In genomic region chr4:137500953-137501352, GRCm38 (mm10) we compare ENCODE assay signal across 19 mouse cellular contexts. TPM values are rescaled to one million over a fixed set of nuclear protein-coding genes. Genes with fewer than 3 reads are reported as not detected.
DNase-seq lines count a peak whose midpoint lies in the region; ATAC-seq and TF ChIP-seq lines count a peak whose summit lies in the region.
"Had no signal": no experiment of that assay in that cellular context is flagged by ENCODE, and none has a peak within 500 bp of the region (broad histone marks: within the 10 kb centered on the region; RNA-seq: fewer than 3 reads in every experiment).

No protein-coding gene starts in this region.

- no peak for ATAC-seq in liver, postnatal 0 days
- ATAC-seq: intestine, postnatal 0 days had no signal

- intact Hi-C loops in heart, postnatal 14 days (cut with DNase I): loop anchor here (5.0 kb wide), 1 partner anchor 54 kb away; no protein-coding TSS in a partner anchor

- H3K27me3 ChIP-seq in liver, postnatal 0 days (ENCODE audit: insufficient read depth, low read length): no peaks in the 10 kb centered on the region
- H3K27me3 ChIP-seq: embryonic facial prominence, embryonic 15.5 days; forebrain, embryonic 12.5 days; hindbrain, embryonic 13.5 days had no signal

- TF ChIP-seq EP300 in liver, postnatal 0 days (IDR thresholded peaks at IDR 0.05; ENCODE audit: low read depth): no peak

- no peak overlapping the region for H3K4me3 ChIP-seq in liver, postnatal 0 days (ENCODE audit: low read depth, low read length)
- H3K4me3 ChIP-seq: embryonic facial prominence, embryonic 15.5 days; forebrain, embryonic 12.5 days; hindbrain, embryonic 13.5 days had no signal

- peaks cover 11% of the 10 kb centered on the region; the same call in 1 of the 2 replicates for H3K4me1 ChIP-seq in liver, postnatal 0 days (ENCODE audit: insufficient read depth)
- H3K4me1 ChIP-seq: forebrain, embryonic 12.5 days had no signal

- no peak overlapping the region for H3K9ac ChIP-seq in liver, postnatal 0 days (replicated peaks)
- H3K9ac ChIP-seq: embryonic facial prominence, embryonic 15.5 days; forebrain, embryonic 12.5 days; hindbrain, embryonic 13.5 days had no signal

- no peak overlapping the region for H3K27ac ChIP-seq in liver, postnatal 0 days (ENCODE audit: low read depth)
- H3K27ac ChIP-seq: embryonic facial prominence, embryonic 15.5 days; forebrain, embryonic 12.5 days; hindbrain, embryonic 13.5 days had no signal

- no peak overlapping the region for H3K4me2 ChIP-seq in liver, postnatal 0 days (ENCODE audit: low read depth, low read length)
- H3K4me2 ChIP-seq: embryonic facial prominence, embryonic 15.5 days; forebrain, embryonic 12.5 days; hindbrain, embryonic 13.5 days had no signal

- TF ChIP-seq CTCF in liver, postnatal 0 days (IDR thresholded peaks at IDR 0.05; ENCODE audit: low read depth): no peak

- peak; percentile 55 to 68 for DNase-seq in heart, adult 18-20 months
- no peak for DNase-seq in heart, postnatal 14 days
- DNase-seq in urinary bladder, postnatal 14 days (ENCODE audit: low spot score): peak; percentile 42
- no peak for DNase-seq in urinary bladder, postnatal 25 days (ENCODE audit: low spot score)
- DNase-seq in adrenal gland, postnatal 25 days: peak; percentile 54
- no peak for DNase-seq in yolk sac, embryonic 10.5 days (ENCODE audit: low spot score)
- DNase-seq in liver, postnatal 0 days: no peak
- DNase-seq: kidney, postnatal 14 days; layer of hippocampus, adult 9-11 months; midbrain, embryonic 14.5 days had no signal

- H3K36me3 ChIP-seq in liver, postnatal 0 days (replicated peaks; ENCODE audit: insufficient read depth, low read length): no peaks in the 10 kb centered on the region
- H3K36me3 ChIP-seq: hindbrain, embryonic 13.5 days had no signal

- no peaks in the 10 kb centered on the region for H3K9me3 ChIP-seq in liver, postnatal 0 days (ENCODE audit: low read length)
- H3K9me3 ChIP-seq: embryonic facial prominence, embryonic 15.5 days; forebrain, embryonic 12.5 days; hindbrain, embryonic 13.5 days had no signal

- 89% methylated on average over 5 of the region's 5 CpGs for WGBS in liver, postnatal 0 days (ENCODE audit: insufficient replicate concordance)

RNA-seq across cellular contexts. Expression of gene Hspg2, which starts 32.4 kb away (rescaled TPM):
- total RNA-seq in heart, adult 18-20 months (2021): 100 to 1,000 TPM; 153 to 170 TPM
- total RNA-seq in heart, postnatal 14 days (2021): 100 to 1,000 TPM; 436 to 447 TPM
- total RNA-seq in adrenal gland, postnatal 25 days (2021): 177 and 197 TPM in 2 replicates
- polyA plus RNA-seq in liver, postnatal 0 days (2015; fragmentation: Nextera tagmentation; extraction: Ambion mirVana): 5.1 TPM in 2 replicates
- total RNA-seq: megakaryocyte progenitor cell, adult 5-6 weeks had no signal

RNA-seq across cellular contexts. Expression of gene 1700013G24Rik, which starts 47.9 kb away (rescaled TPM):
- not detected for total RNA-seq in heart, adult 18-20 months (2021)
- total RNA-seq in heart, postnatal 14 days (2021): not detected
- not detected in 2 replicates for total RNA-seq in adrenal gland, postnatal 25 days (2021)
- polyA plus RNA-seq in liver, postnatal 0 days (2015; fragmentation: Nextera tagmentation; extraction: Ambion mirVana): not detected in 2 replicates
- total RNA-seq: granulocyte monocyte progenitor cell, adult 5-6 weeks; liver, adult 2 months; megakaryocyte progenitor cell, adult 5-6 weeks had no signal
- polyA plus RNA-seq: cerebellum, adult 2 months; embryonic facial prominence, embryonic 15.5 days; forebrain, embryonic 12.5 days; hindbrain, embryonic 13.5 days; intestine, postnatal 0 days; liver, adult 2 months; lung, embryonic 16.5 days; midbrain, embryonic 14.5 days had no signal

Comparison
In these comparisons a context has a peak if more than half of its experiments do, and no peak if none do; other contexts are left out.
1. DNase-seq: peak in heart, adult 18-20 months (2 of 2), urinary bladder, postnatal 14 days (single experiment) and adrenal gland, postnatal 25 days (single experiment); none in heart, postnatal 14 days (0 of 2), urinary bladder, postnatal 25 days (single experiment), yolk sac, embryonic 10.5 days (single experiment) and liver, postnatal 0 days (single experiment).